1 mouse cellular context compared by ENCODE assay signal in genomic region chr7:97580843-97581214, GRCm38 (mm10).
TF ChIP-seq lines count a peak whose summit lies in the region.

No protein-coding gene starts in this region.

TF ChIP-seq in CH12.LX, 34 proteins besides CTCF, POLR2A, EP300 and RAD21 (continued from another document):
- 0 out of 2 replicates have a peak, but pooled peaks have one; percentile 5 for TF ChIP-seq MAZ (IDR thresholded peaks at IDR 0.05; ENCODE audit: low read depth, low read length)
- TF ChIP-seq NRF1 (IDR thresholded peaks at IDR 0.05; ENCODE audit: low read depth, low read length): peak; percentile 94
- TF ChIP-seq ELF1 (IDR thresholded peaks at IDR 0.05; ENCODE audit: low read depth, low read length): peak; percentile 71; the same call in 1 of the 2 replicates
- no peak for TF ChIP-seq POLR2AphosphoS2 (IDR thresholded peaks at IDR 0.05; ENCODE audit: low read depth, low read length)
- TF ChIP-seq MAX (IDR thresholded peaks at IDR 0.05; ENCODE audit: low read length): peak; percentile 68; the same call in 1 of the 2 replicates
- peak; percentile 75; the same call in 1 of the 2 replicates for TF ChIP-seq TBP (conservative IDR thresholded peaks at IDR 0.05; ENCODE audit: low read depth, low read length)
- peak; percentile 69 for TF ChIP-seq MEF2A (IDR thresholded peaks at IDR 0.05; ENCODE audit: borderline replicate concordance, low read depth, low read length)
- 0 out of 2 replicates have a peak, but pooled peaks have one; percentile 35 for TF ChIP-seq CHD1 (IDR thresholded peaks at IDR 0.05; ENCODE audit: low read depth, low read length)
- TF ChIP-seq HCFC1 (IDR thresholded peaks at IDR 0.05; ENCODE audit: low read depth, low read length): peak; percentile 53
- no peak; the same call in 1 of the 2 replicates for TF ChIP-seq CHD2 (IDR thresholded peaks at IDR 0.05; ENCODE audit: low read length)
- peak; percentile 36; the same call in 1 of the 2 replicates for TF ChIP-seq TCF12 (IDR thresholded peaks at IDR 0.05; ENCODE audit: low read depth, low read length)
- peak; percentile 61 for TF ChIP-seq NELFE (IDR thresholded peaks at IDR 0.05; ENCODE audit: low read depth, low read length)
- peak; percentile 16; the same call in 1 of the 2 replicates for TF ChIP-seq BHLHE40 (IDR thresholded peaks at IDR 0.05; ENCODE audit: low read depth, low read length)
- TF ChIP-seq MXI1 (IDR thresholded peaks at IDR 0.05; ENCODE audit: low read depth, low read length): peak; percentile 92
- TF ChIP-seq JUN (IDR thresholded peaks at IDR 0.05; ENCODE audit: insufficient read depth, low read depth, low read length): no peak
- TF ChIP-seq JUND (conservative IDR thresholded peaks at IDR 0.05; ENCODE audit: low read depth, low read length): no peak
- no peak for TF ChIP-seq SMC3 (IDR thresholded peaks at IDR 0.05; ENCODE audit: low read depth, low read length)
- no peak for TF ChIP-seq ZC3H11A (IDR thresholded peaks at IDR 0.05; ENCODE audit: low read depth, low read length)
- TF ChIP-seq MYC (IDR thresholded peaks at IDR 0.05; ENCODE audit: low read depth, low read length): 0 out of 2 replicates have a peak, but pooled peaks have one; percentile 43
- peak; percentile 70 for TF ChIP-seq SIN3A (IDR thresholded peaks at IDR 0.05; ENCODE audit: low read length)
- no peak for TF ChIP-seq USF2 (conservative IDR thresholded peaks at IDR 0.05; ENCODE audit: low read depth, low read length)
